Mouse (Mus musculus): ENCODE data around the gene Wdr11. TPM values are rescaled to one million over a fixed set of nuclear protein-coding genes. Genes with fewer than 3 reads are reported as not detected.

Gene Wdr11
- polyA plus RNA-seq, 1 experiment from 2014 or later: 30.1 TPM

DNA sequence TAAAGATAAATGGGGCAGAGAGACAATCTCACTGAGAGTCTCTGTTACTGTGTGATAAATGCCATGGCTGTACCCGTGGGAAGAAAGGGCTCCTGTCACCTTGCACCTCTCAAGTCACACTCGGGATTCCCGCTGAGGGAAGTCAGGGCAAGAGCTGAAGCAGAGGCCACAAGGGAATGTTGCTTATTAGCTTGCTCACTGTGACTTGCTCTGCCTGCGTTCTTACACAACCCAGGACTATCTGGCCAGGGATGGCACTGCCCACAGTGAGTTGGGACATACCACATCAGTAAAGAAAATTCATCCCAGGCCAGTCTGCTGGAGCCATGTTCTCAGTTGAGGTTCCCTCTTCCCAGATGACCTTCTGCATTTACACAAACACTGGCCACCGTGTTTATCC lies 29.5 kb downstream of the Wdr11 start:
- Histone ChIP-seq H3K4me1 (replicated peaks; ENCODE audit: control insufficient read depth, insufficient read depth, low read length) (no peaks in the 10 kb centered on the region), H3K9me3 (ENCODE audit: control insufficient read depth, low read length) (no peaks in the 10 kb centered on the region), H3K4me3 (ENCODE audit: low read depth, low read length) (no peak overlapping the region), H3K27ac (ENCODE audit: low read depth, low read length) (no peak overlapping the region), H3K27me3 (replicated peaks; ENCODE audit: control insufficient read depth, insufficient read depth, low read length) (no peaks in the 10 kb centered on the region), H3K9ac (ENCODE audit: low read depth, low read length) (no peak overlapping the region), H3K4me2 (no peak overlapping the region), H3K36me3 (ENCODE audit: control insufficient read depth, insufficient read depth, low read length) (peaks cover 24% of the 10 kb centered on the region; the same call in 1 of the 2 replicates)
- WGBS: 91% methylated on average over 5 of the region's 5 CpGs
- no peak for ATAC-seq (replicated peaks; ENCODE audit: low FRiP score)
- DNase-seq (ENCODE audit: low spot score): no peak

DNA sequence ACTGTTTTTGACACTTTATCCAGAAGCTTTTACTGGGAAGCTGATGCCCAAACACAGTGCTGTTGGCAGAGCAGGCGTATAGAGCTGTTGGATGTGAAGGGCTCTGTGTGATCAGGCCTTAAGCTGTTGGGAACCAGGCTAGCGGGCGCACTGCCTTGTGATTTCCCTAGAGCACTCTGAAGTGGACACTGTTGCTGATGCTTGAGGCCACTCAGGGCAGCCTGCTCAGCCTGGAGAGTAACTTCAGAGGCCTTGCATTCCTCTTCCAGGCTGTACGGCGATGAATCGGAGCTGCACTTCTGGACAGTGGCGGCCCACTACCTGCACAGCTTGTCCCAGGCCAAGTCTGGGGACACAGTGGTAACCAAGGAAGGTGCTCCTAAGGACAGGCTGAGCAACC lies 38.7 kb downstream of the Wdr11 start:
- H3K27me3 ChIP-seq (replicated peaks; ENCODE audit: control insufficient read depth, insufficient read depth, low read length): no peaks in the 10 kb centered on the region
- no peaks in the 10 kb centered on the region for H3K9me3 ChIP-seq (ENCODE audit: control insufficient read depth, low read length)
- no peak overlapping the region for H3K27ac ChIP-seq (ENCODE audit: low read depth, low read length)
- H3K4me3 ChIP-seq (ENCODE audit: low read depth, low read length): no peak overlapping the region
- H3K9ac ChIP-seq (ENCODE audit: low read depth, low read length): no peak overlapping the region
- DNase-seq (ENCODE audit: low spot score) (peak; percentile 12), ATAC-seq (replicated peaks; ENCODE audit: low FRiP score) (no peak)
- no peaks in the 10 kb centered on the region for H3K4me1 ChIP-seq (replicated peaks; ENCODE audit: control insufficient read depth, insufficient read depth, low read length)
- 94% methylated on average over 7 of the region's 7 CpGs for WGBS
- no peak overlapping the region for H3K4me2 ChIP-seq
- H3K36me3 ChIP-seq (ENCODE audit: control insufficient read depth, insufficient read depth, low read length): peaks cover 28% of the 10 kb centered on the region

GRCm38 (mm10) chr7:129631453-129631852 lies 39.8 kb downstream of the Wdr11 start:
- no peak overlapping the region for H3K4me3 ChIP-seq (ENCODE audit: low read depth, low read length)
- WGBS: 92% methylated on average over 6 of the region's 6 CpGs
- peaks cover 26% of the 10 kb centered on the region for H3K36me3 ChIP-seq (ENCODE audit: control insufficient read depth, insufficient read depth, low read length)
- ATAC-seq (replicated peaks; ENCODE audit: low FRiP score) (no peak), DNase-seq (ENCODE audit: low spot score) (peak; percentile 19)
- no peak overlapping the region for H3K4me2 ChIP-seq
- no peaks in the 10 kb centered on the region for H3K9me3 ChIP-seq (ENCODE audit: control insufficient read depth, low read length)
- H3K9ac ChIP-seq (ENCODE audit: low read depth, low read length): no peak overlapping the region
- H3K27me3 ChIP-seq (replicated peaks; ENCODE audit: control insufficient read depth, insufficient read depth, low read length): no peaks in the 10 kb centered on the region
- H3K4me1 ChIP-seq (replicated peaks; ENCODE audit: control insufficient read depth, insufficient read depth, low read length): no peaks in the 10 kb centered on the region
- H3K27ac ChIP-seq (ENCODE audit: low read depth, low read length): no peak overlapping the region

DNA sequence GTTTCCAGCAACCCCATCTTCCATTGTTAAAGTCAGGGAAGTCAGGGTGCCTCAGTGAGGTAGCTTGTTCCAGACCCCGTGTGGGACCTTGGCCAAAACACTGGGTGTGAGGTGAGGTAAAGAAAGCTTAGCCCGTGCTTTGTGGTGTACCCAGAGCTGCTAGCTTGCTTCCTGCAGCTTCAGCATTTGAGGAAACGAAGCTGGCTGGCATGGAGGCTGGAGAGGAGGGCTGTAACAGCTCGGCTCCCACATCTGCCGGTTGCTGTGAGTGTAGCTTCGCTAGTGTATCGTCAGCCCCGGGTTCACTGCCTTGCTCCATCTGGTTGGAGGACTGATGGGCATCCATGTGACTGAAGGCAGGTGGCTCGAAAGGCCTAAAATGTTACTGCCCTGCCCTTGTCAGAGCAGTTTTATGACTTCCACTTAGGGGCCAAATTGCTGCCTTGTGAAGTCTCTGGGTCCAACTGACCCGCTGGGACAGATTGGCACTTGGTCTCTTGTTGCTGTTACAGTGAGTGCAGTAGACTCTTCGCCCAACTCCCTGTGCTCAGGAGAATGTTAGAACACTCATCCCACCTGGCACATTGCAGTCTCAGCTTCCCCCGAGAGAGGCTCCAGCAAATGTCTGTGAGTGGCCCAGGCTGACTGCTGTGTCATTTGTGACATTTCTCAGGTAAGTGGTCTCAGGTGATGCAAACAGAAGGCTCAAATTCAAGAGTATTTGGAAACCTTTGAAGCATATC lies 44.4 kb downstream of the Wdr11 start:
- H3K27ac ChIP-seq (ENCODE audit: low read depth, low read length): no peak overlapping the region
- H3K36me3 ChIP-seq (ENCODE audit: control insufficient read depth, insufficient read depth, low read length): peaks cover 16% of the 10 kb centered on the region
- no peak overlapping the region for H3K9ac ChIP-seq (ENCODE audit: low read depth, low read length)
- no peaks in the 10 kb centered on the region for H3K9me3 ChIP-seq (ENCODE audit: control insufficient read depth, low read length)
- DNase-seq (ENCODE audit: low spot score): no peak
- no peaks in the 10 kb centered on the region for H3K27me3 ChIP-seq (replicated peaks; ENCODE audit: control insufficient read depth, insufficient read depth, low read length)
- no peak for ATAC-seq (replicated peaks; ENCODE audit: low FRiP score)
- no peak overlapping the region for H3K4me3 ChIP-seq (ENCODE audit: low read depth, low read length)
- 80% methylated on average over 12 of the region's 12 CpGs for WGBS
- no peaks in the 10 kb centered on the region for H3K4me1 ChIP-seq (replicated peaks; ENCODE audit: control insufficient read depth, insufficient read depth, low read length)
- H3K4me2 ChIP-seq: no peak overlapping the region

GRCm38 (mm10) chr7:129636992-129637391 lies 45.3 kb downstream of the Wdr11 start:
- no peak overlapping the region for H3K9ac ChIP-seq (ENCODE audit: low read depth, low read length)
- no peak for DNase-seq (ENCODE audit: low spot score)
- no peaks in the 10 kb centered on the region for H3K4me1 ChIP-seq (replicated peaks; ENCODE audit: control insufficient read depth, insufficient read depth, low read length)
- H3K36me3 ChIP-seq (ENCODE audit: control insufficient read depth, insufficient read depth, low read length): peaks cover 8% of the 10 kb centered on the region; the same call in 1 of the 2 replicates
- 71% methylated on average over 9 of the region's 9 CpGs for WGBS
- ATAC-seq (replicated peaks; ENCODE audit: low FRiP score): no peak
- H3K4me2 ChIP-seq: no peak overlapping the region
- H3K27me3 ChIP-seq (replicated peaks; ENCODE audit: control insufficient read depth, insufficient read depth, low read length): no peaks in the 10 kb centered on the region
- no peak overlapping the region for H3K4me3 ChIP-seq (ENCODE audit: low read depth, low read length)
- H3K27ac ChIP-seq (ENCODE audit: low read depth, low read length): no peak overlapping the region
- no peaks in the 10 kb centered on the region for H3K9me3 ChIP-seq (ENCODE audit: control insufficient read depth, low read length)

- Histone ChIP-seq H3K36me3 (ENCODE audit: control insufficient read depth, insufficient read depth, low read length) (peaks cover 5% of the 10 kb centered on the region; the same call in 1 of the 2 replicates), H3K27ac (ENCODE audit: low read depth, low read length) (no peak overlapping the region), H3K4me1 (replicated peaks; ENCODE audit: control insufficient read depth, insufficient read depth, low read length) (no peaks in the 10 kb centered on the region), H3K27me3 (replicated peaks; ENCODE audit: control insufficient read depth, insufficient read depth, low read length) (no peaks in the 10 kb centered on the region), H3K9me3 (ENCODE audit: control insufficient read depth, low read length) (no peaks in the 10 kb centered on the region), H3K4me3 (ENCODE audit: low read depth, low read length) (no peak overlapping the region), H3K9ac (ENCODE audit: low read depth, low read length) (no peak overlapping the region), H3K4me2 (no peak overlapping the region)
- DNase-seq (ENCODE audit: low spot score): peak; percentile 23
- ATAC-seq (replicated peaks; ENCODE audit: low FRiP score): no peak
- WGBS: 83% methylated on average over 5 of the region's 5 CpGs
These were observed 46.3 kb downstream of the Wdr11 start for GRCm38 (mm10) chr7:129637906-129638475.

DNA sequence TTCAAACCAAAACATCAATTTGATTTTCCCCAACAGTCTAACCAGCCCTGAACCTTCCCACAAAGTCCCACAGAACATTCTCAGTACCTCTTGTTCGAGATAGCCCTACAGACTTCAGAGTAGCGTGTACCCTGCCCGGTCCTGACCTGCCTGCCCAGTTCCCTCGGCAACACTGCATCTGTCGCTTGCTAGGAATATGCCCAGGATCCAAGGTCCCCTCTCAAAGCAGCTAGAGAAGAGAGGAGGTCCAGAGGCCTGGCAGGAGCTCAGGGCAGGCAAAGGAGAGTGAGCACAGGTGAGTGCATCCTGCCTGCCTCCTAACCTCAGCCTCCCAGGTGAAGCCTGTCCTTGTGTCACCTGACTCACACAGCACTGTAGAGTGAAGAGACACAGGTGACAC lies 47.3 kb downstream of the Wdr11 start:
- Histone ChIP-seq H3K4me3 (ENCODE audit: low read depth, low read length) (no peak overlapping the region), H3K27me3 (replicated peaks; ENCODE audit: control insufficient read depth, insufficient read depth, low read length) (no peaks in the 10 kb centered on the region), H3K9me3 (ENCODE audit: control insufficient read depth, low read length) (no peaks in the 10 kb centered on the region), H3K4me2 (no peak overlapping the region), H3K4me1 (replicated peaks; ENCODE audit: control insufficient read depth, insufficient read depth, low read length) (no peaks in the 10 kb centered on the region), H3K36me3 (ENCODE audit: control insufficient read depth, insufficient read depth, low read length) (peaks cover under 1% of the 10 kb centered on the region; the same call in 1 of the 2 replicates), H3K27ac (ENCODE audit: low read depth, low read length) (no peak overlapping the region), H3K9ac (ENCODE audit: low read depth, low read length) (no peak overlapping the region)
- DNase-seq (ENCODE audit: low spot score) (no peak), ATAC-seq (replicated peaks; ENCODE audit: low FRiP score) (no peak)
- 89% methylated on average over 5 of the region's 5 CpGs for WGBS

GRCm38 (mm10) chr7:129639833-129640232 lies 48.2 kb downstream of the Wdr11 start:
- H3K9ac ChIP-seq (ENCODE audit: low read depth, low read length): no peak overlapping the region
- no peak overlapping the region for H3K4me2 ChIP-seq
- H3K9me3 ChIP-seq (ENCODE audit: control insufficient read depth, low read length): no peaks in the 10 kb centered on the region
- no peak for DNase-seq (ENCODE audit: low spot score)
- H3K27me3 ChIP-seq (replicated peaks; ENCODE audit: control insufficient read depth, insufficient read depth, low read length): no peaks in the 10 kb centered on the region
- no peaks in the 10 kb centered on the region for H3K36me3 ChIP-seq (ENCODE audit: control insufficient read depth, insufficient read depth, low read length)
- H3K4me1 ChIP-seq (replicated peaks; ENCODE audit: control insufficient read depth, insufficient read depth, low read length): no peaks in the 10 kb centered on the region
- no peak for ATAC-seq (replicated peaks; ENCODE audit: low FRiP score)
- no peak overlapping the region for H3K4me3 ChIP-seq (ENCODE audit: low read depth, low read length)
- 81% methylated on average over 6 of the region's 6 CpGs for WGBS
- H3K27ac ChIP-seq (ENCODE audit: low read depth, low read length): no peak overlapping the region

GRCm38 (mm10) chr7:129643290-129643689 lies 51.6 kb downstream of the Wdr11 start:
- ATAC-seq (replicated peaks; ENCODE audit: low FRiP score): no peak
- H3K4me1 ChIP-seq (replicated peaks; ENCODE audit: control insufficient read depth, insufficient read depth, low read length): no peaks in the 10 kb centered on the region
- WGBS: 80% methylated on average over 4 of the region's 4 CpGs

More at GRCm38 (mm10) chr7:129643290-129643689, 51.6 kb downstream of the Wdr11 start:
- H3K27ac ChIP-seq (ENCODE audit: low read depth, low read length): no peak overlapping the region
- no peaks in the 10 kb centered on the region for H3K36me3 ChIP-seq (ENCODE audit: control insufficient read depth, insufficient read depth, low read length)
- no peak overlapping the region for H3K4me3 ChIP-seq (ENCODE audit: low read depth, low read length)
- H3K4me2 ChIP-seq: no peak overlapping the region
- DNase-seq (ENCODE audit: low spot score): no peak
- no peaks in the 10 kb centered on the region for H3K27me3 ChIP-seq (replicated peaks; ENCODE audit: control insufficient read depth, insufficient read depth, low read length)
- no peak overlapping the region for H3K9ac ChIP-seq (ENCODE audit: low read depth, low read length)
- H3K9me3 ChIP-seq (ENCODE audit: control insufficient read depth, low read length): no peaks in the 10 kb centered on the region

All from liver, embryonic 11.5 days (tissue).